Mouse (Mus musculus) B cell, adult 2 months (primary cell): ENCODE measurements around the gene Pde6b.
A peak's percentile ranks its signal among the peaks of the same experiment; 100 is the strongest.

Experiments used
- DNase-seq, 2 experiments: peaks; one replicate each; pipeline ENCODE4 v3.0.0; 2022

Pde6b gene

DNA sequence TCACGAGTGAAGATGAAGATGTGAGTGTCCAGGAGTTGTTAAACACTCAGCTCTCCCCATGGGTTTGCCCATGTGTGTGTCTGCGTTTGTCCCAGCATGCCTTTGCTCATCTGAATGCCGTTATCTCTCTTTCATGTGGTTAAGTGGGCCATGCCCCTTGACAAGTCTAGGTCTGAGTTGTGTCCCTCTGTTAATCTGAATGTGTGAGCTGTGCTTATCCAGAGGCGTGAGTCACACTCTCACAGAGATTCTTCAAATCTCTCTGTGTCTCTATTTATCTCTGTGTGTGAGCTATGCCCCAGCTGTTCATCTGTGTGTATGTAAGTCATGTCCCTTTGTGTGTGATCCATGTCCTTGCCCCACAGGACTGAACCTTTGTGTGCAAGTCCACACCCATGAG is 15.3 kb downstream of the Pde6b start:
- DNase-seq = no peak

DNA sequence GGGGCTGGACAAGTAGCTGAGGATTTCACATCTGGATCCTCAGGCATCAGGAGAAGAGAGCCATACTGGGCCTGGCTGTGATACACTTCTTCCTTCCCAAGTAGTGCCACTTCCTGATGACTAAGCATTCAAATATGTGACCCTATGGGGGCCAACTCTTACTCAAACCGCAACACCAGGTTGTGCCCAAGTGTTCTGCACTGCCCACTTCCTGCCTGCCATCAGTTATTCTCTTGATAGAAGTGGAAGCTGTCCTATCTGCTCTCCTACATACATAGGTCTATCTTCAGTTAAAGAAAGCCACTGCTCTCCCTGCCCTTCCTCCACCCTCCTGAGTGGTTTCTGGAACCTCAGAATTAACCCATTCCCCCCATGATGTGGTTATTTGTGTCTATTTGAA is 17.3 kb downstream of the Pde6b start:
- DNase-seq = no peak

DNA sequence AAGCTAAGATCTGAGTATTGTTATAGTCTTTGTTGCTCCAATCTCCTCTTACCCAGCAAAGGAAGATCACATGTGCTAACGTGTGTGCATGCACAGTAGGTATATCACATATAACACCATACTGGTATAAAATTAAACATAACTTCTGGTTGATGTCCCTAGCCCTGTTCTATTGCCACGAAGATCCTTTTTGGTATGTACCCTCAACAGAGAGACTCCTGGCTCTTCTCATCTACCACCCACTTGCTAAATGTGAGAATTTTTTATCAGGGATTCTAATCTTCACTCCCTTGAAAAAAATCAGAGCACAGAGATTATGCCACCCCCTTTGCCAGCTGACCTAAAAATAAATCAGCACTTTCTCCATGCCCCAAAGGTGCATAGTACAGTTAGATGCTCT is 18.8 kb downstream of the Pde6b start:
- no peak for DNase-seq

DNA sequence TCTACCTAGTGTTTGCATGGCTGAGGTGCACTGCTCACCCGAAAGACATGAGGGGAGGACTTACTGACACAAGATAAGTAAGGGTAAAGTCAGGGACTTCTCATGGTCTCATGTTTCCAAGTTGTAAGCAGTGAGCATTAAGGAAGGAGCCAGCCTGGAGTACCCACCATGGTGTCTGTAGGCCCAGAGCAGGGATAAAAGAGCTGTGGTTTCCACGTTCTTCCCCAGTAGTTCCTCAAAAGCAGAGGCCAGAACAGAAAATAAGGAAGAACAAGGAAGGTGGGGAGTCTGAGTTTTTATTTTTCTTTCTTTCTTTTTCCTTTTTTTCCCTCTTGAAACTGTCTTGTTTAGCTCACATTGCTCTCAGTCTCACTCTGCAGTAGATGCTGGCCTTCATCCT is 26.5 kb downstream of the Pde6b start:
- no peak for DNase-seq

DNA sequence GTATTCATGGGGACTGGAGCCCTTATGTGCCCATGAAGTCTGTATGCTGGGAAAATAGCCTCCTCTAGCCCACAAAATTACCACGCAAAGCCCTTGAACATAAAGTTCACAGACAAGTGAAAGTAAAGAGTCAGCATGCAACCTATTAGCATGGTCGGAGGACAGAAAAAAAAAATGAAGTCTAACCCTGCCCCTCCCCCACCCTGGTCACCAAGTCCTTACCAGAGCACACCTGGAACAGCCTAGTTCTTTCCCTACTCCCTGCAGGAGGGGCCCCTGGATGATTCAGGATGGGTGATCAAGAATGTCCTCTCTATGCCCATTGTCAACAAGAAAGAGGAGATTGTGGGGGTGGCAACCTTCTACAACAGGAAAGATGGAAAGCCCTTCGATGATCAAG is 34.5 kb downstream of the Pde6b start:
- DNase-seq = no peak

DNA sequence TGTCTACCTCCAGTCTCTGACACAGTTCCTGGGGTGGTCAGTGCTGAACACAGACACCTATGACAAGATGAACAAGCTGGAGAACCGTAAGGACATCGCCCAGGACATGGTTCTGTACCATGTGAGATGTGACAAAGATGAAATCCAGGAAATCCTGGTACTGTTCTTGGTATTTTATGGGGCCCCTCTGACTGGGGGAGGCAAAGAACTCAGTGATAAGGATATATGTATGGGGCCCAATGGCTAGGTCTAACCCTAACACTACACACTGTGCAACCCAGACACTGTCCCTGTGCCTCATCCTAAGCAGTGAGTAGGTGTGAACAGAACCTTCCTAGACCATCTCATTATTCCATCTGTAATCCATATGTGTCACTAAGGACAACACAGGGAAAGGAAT is 35.2 kb downstream of the Pde6b start:
- DNase-seq = no peak

DNA sequence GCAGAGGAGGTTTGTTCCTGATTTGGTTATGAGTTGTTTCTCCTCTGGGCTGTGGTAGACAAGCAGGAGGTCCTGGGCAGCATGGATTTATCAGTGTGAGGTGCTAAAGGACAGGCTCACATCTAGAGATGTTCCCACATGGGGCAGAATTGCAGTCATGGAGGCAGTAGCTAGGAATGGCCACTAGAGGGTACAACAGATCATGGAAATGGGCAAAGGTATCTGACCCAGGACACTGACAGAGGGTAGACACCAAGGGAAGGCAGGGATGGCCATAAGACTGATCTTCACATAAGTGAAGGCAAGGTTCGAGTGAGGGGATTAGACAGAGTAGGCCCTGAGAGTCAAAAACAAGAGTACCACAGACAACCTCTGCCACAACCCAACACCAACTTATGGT is 39.0 kb downstream of the Pde6b start:
- peak; percentile 55 to 56 for DNase-seq

DNA sequence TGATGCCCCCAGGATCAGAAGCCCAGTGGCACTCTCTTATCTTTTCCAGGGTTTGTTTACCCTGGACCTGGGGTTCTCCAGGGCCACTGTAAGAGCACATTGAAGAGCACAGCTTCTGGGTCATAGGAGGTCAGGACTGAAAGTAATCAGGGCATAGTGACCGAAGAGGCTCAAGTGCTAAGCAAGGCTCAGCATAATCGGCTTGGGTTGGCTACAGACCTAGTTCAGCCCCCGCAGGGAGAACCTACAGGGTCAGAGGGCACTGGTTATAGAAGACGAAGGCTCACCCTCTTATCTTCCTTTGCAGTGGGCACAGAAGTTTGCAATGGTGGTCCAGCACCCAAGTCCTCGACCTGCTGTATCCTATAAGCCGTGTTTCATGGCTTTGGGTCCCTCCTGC is 43.0 kb downstream of the Pde6b start:
- no peak for DNase-seq

DNA sequence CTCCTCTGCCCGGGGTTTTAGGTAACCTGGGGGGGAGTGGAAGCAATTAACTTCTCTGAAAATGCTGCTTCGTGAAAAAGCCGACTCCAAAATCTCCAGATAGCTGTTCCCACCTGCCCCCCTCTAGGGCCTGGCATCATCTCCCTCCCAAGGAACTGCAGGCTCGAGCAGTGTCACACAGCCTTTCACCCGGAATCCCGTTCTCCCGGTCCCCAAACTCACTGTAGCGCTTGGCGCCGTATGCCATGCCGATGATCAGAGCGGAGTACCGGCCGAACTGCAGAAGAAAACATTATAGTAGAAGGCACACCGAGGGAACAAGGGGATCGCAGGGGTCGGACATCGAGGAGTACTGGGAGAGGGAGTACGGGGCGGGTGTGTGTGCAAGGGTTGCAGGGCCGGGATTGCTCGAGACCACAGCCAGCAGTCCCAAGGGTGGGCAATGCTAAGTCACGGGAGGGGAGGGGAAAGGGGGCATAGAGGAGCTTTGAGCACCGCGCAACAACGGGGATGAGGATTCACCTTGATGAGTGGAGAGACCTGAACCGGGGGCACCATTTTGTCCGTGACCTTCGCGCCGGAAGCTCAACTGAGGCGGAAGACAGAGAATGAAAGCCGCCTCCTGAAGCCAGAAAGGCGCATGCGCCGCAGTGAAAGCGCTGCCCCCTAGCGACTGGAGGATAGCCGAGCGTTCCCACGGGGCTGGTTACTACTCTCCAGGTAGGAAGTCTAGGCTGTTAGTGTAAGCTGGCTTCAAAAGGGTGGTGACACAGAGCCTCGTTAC is 45.8 kb downstream of the Pde6b start, which contains the start of gene Atp5k:
Atp5k (minus strand) TSS at position 645 of the 784 bp plus-strand sequence.
- peak; percentile 96 for DNase-seq

DNA sequence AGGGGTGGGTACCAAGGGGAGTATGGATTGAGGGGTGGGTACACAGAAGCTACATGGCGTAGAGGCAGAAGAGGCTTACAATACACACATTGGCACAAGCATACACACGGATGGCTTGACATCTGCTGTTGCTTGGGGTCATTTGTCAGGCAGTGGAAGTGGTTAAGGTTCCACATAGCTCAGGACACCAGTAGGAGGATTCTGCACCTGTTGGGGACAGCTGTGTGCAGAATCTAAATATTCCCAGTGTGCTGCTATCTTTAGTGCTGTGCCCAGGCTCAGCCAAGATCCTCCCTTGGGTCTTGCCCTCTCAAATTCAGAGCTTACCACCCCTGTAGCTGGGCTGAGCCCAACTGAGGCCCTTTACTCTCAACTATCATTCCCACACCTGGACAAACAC is 47.9 kb downstream of the Pde6b start:
- no peak for DNase-seq

DNA sequence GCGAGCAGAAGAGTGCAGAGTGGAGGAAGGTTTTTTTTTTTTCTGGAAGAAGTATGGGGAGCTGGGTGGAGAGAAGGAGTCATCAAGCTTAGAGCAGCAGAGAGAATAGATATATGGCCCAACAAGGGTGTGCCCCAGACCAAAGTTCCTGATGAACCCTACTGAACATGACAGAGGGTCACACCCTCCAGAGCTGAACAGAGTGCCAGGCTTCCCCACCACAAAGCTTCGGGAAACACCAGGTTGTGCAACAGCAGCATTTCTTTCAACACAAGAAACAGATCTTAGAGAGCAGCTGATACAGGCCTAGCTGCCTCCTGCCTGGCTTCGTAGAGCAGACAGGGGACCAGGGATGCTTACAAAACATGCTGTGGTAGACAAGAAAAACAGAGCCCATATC is 58.8 kb downstream of the Pde6b start:
- no peak for DNase-seq

DNA sequence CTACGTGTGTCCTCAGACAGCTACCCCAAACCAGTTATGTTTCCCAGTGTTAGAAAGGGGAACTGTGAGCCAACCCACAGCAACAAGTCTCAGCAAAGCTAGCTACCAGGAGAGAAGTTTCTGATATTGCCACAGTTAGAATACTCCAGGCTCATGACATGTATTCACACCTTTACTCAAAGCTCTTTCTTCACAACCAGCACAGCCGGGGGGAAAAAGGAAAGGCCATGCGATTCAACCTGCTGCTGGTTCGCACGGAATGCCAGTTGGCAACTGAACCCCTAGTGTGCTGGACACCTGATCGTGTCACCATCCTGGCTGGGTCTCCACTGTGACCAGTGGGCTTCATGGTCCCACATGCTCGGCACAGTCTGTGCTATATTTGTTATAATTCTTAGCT is 59.7 kb downstream of the Pde6b start:
- no peak for DNase-seq

DNA sequence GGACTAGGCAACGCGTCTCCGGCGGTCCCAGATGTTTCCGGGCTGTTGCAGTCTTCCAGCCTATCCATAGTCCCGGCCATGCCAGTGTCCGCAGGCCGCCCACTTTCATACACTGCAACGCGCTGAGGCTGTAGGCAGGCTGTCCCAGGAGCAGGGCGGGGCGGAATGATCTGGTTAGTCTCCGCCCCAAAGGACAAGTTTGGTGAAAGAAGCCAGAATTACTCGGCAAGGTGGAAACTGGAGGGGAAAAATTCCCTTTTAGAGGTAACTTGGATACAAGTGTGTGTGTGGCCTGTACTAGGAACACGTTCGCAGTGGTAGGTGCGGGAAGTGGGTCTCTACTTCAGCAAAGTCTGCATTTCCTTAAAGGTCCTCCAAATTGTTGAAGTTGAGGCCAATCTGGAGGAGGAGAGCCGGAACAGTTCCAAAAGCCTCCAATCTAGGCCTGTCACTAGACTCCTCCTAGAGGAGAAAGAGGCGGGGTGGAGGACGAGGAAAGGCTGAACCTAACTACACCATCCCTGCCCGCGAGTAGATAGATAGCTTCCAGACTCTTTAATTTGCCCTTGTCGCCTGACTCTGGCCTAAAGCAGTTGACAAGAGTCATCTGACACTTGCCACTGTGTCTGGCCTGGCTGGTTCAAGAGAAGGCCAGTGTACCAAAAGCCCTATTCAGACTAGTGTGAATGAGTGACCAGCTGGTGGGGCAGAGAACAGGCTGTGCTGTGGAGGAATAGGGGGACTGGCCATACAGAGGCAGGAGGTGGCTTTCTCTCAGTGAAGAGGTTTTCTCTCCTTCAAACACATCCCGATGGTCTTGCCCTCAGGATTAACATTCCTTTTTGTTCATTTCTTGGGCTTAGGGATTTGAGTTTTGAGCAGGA is 60.8 kb downstream of the Pde6b start, which contains the start of gene Mfsd7a:
Mfsd7a (minus strand) TSS at position 107 of the 884 bp plus-strand sequence.
- DNase-seq = no peak

DNA sequence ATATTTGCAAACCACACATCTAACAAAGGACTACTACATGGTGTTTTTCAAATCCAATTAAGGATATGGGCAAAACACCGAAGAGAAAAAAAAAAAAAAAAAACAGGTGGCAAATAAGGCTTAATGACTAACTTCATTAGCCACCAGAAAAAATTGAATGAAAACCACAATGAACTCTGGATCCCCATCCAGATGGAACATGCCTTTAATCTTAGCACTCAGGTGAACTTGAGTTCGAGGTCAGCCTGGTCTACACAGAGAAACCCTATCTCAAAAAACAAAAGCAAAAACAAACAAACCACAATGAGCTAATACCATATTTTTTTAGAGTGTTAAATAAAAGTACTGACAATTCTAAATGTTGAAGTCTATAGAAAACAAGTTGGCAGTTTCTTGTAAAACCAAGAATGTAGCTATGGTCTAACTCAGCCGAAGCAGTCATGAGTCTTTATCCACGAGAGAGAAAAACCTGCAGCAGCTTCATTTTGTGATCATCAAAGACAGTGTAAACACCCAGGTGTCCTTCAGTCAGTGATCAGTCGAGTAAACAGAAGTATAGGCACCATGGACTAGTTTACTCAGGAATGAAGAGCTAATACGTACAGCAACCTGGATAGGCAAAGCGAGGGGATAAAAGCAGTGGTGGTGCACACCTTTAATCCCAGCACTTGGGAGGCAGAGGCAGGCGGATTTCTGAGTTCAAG is 62.8 kb downstream of the Pde6b start:
- DNase-seq = no peak

DNA sequence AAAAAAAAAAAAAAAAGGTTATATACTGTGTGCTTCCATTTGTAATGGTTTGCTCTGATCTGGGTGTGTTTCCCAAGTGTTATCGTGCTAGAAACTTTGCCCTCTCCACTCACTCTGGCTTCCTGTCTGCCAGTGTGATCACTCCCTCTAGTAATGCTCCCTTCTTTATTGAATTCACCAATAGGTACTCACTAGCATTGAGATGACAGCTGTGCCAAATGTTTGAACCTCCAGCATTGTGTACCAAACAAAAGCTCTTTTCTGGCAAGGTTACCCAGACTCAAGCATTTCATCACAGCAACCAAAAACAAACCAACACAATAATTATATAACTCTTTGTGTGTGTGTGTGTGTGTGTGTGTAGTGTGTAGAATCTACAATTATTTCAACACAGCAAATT is 63.4 kb downstream of the Pde6b start:
- no peak for DNase-seq

DNA sequence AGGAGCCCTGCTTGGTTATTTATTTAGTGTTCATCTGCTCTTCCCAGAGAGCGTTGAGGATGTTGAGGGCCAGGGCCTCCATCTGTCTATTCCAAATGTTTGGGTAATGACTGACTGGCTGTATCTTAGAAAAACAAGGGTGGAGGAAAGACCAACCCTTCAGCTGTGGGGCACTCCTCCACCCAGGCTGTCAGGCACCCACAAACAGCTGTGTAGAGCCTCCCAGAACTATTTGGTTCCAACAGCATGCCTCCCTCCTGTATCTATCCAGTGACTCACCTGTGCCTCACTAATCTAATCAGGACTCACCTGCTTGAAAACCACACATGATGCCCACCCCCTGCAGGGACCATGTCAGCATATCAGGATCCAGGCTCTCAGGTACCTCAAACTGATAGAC is 64.2 kb downstream of the Pde6b start:
- no peak for DNase-seq

DNA sequence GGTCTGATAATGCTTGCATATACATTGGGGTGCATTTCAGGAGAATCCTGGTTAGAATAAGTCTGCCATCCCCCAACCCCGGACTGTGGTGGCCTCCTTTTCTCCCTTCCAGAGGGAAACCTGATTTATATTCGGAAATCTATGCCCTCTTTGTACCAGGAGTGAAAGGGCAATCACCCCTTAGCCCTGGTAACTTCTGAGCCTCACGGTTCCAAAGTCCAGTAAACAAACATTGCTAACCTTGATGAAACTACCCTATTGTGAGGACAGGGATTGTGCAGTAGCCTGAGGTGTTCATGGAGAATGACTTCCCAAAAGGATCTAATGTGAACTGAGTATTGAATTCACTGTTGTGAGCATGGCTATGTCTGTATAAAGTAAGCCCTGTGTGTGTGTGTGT is 65.9 kb downstream of the Pde6b start:
- no peak for DNase-seq

DNA sequence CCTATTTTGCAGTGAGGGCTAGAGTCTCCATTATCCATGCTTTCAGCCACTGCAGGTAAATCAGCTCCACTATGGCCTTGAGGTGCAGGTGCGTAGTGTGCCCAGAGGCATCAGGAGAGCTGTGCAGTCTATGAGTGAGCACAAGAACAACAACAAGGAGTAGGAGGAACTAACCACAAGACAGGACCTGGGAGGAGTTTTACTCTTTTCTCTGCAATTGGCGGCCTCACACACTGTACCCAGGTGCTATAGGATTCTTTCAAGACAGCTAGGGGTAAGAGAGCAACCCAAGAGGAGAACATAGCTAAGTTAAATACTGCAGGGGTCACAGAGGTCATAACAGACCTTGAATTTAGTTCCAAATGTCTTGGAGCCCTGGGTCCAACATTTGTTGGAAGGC is 70.5 kb downstream of the Pde6b start:
- no peak for DNase-seq

DNA sequence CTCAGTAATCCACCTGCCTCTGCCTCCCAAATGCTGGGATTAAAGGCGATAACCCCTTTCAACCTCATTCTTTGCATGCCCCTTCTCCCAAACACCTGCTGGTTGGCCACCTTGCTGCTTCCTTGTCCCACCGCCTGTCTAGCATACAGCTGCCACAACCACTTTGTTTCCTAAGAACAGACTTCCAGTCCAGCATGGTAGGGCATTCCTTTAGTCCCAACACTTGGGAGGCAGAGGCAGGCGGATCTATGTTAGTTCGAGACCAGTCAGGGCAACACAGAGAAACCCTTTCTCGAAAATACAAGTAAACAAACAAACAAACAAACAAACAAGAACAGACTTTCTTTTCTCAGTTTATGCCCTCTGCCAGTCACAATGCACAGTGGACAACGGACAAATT is 72.3 kb downstream of the Pde6b start:
- DNase-seq = no peak

DNA sequence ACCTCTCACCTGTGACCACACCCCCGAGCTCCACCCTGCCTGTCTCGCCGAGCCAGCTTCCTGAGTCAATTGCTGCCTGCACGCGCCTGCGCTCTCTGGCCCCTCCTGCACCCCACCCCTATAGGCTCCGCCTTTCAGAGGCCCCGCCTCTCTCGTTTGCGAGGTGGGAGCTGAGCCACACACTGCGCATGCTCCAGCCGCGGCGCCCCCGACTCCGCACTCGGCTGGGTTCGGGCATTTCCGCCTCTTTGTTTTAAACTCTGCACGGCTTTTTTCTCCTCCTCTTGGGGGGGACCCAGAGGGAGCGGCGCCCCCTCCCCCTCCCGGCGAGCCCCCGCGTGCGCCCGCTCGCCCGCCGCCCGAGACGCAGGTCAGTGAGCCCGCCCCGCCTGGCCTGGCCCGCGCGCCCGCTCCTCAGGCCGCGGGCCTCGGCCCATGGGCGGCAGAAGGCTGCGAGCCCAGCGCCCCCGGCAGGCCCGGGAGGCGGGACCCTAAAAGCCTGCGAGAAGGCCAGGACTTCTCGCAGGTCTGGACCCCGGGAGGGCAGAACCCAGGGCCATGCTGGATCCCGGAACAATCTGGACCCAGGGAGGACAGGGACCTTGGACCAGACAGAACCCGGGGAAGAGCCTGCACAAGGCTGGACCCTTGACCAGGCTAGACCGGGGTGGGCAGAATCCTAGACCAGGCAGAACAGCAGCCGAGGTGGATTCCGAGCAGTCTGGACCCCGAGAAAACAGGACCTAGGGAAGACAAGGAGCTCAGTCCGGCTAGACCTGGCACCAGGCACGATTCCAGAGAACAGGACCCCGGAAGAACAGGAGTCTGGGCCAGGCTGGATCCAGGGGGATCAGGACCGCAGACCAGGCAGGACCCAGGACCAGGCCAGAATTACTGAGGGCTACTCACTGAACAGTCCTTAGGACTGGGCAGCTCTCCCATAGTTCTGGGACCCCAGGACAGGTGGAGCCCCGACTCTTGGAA is 73.2 kb downstream of the Pde6b start, which contains the start of gene Pcgf3:
Pcgf3 (plus strand) TSS at position 151 of the 984 bp plus-strand sequence.
- DNase-seq = peak; percentile 99

DNA sequence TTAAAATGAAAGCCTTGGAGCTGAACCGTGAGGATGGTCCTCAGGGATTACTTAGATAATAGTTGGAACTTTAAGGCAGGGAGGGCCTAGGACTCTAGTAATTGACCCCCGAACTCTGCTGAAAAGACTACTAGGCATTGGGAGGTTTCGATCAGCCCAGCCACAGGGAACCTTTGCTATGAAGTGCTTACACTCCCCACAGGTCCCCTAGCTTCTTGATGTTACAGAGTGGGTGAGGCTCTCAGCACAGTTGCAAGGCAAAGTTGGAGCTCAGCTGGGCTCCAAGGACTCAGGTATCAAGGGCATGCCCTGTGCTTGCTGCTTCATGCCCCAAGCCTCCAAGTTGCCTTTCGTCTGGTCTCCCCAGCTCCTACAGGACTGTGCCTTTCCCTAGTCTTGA is 74.3 kb downstream of the Pde6b start:
- no peak for DNase-seq
